Mouse (Mus musculus) G1E (cell line): ENCODE measurements around the gene Slc1a5.

ENCODE experiments used
- CTCF ChIP-seq: IDR thresholded peaks from 2 replicates; pipeline ENCODE4 v1.5.1; 2012; ENCODE audit warnings: low read depth, low read length, inconsistent platforms, mixed read lengths
- GATA1 ChIP-seq: IDR thresholded peaks from 2 replicates; pipeline ENCODE4 v1.6.1; 2012; ENCODE audit warnings: borderline replicate concordance, low read length, inconsistent platforms, mixed read lengths
- GATA2 ChIP-seq: IDR thresholded peaks from 2 replicates; pipeline ENCODE4 v1.6.1; 2012; ENCODE audit warnings: low read depth, low read length, inconsistent platforms, borderline replicate concordance
- POLR2AphosphoS5 ChIP-seq: IDR thresholded peaks from 2 replicates; pipeline ENCODE4 v1.6.1; 2012; ENCODE audit warnings: low read depth, low read length, inconsistent platforms; ENCODE audit not compliant: insufficient replicate concordance
- TAL1 ChIP-seq: conservative IDR thresholded peaks from 2 replicates; pipeline ENCODE4 v1.6.1; 2012; ENCODE audit warnings: low read depth, low read length, inconsistent platforms, mixed read lengths

DNA sequence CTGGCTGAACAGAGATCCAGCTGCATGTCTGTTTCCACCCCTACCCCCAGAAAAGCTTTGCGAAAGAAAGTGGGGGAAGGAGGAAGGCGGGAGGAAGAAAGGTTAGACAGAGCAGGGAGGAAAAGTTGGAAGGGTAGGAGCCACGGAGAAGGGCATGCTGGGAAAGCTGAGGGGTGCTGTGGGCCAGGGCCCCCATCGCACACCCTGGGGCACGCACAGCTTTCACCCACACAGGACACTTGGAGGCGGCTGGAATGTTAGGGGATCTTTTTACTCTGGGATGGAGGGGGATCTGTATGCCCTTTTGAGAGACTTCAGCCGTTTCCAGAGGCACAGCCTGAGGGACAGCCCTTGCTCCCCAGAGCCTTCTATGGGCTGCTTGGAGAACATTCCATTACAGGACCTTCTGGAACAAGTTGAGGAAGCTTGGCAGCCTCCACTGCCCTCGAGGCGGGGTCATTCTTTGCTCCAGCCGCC, 20.1 kb upstream of the Slc1a5 start:
- TF ChIP-seq CTCF = no peak
- no peak for TF ChIP-seq GATA1
- TF ChIP-seq POLR2AphosphoS5 = no peak
- TF ChIP-seq GATA2 = no peak
- no peak for TF ChIP-seq TAL1
